Mouse (Mus musculus) right cerebral cortex, postnatal 4 days (tissue): ENCODE data around the gene Negr1.

Experiments used
- DNase-seq: peaks from one replicate; pipeline ENCODE4 v3.0.0-alpha.2; 2022

The Negr1 gene

GRCm38 (mm10) chr3:157146124-157146855, 584.7 kb downstream of the Negr1 start:
- DNase-seq = no peak

GRCm38 (mm10) chr3:157154902-157155301, 593.3 kb downstream of the Negr1 start:
- DNase-seq = no peak

- no peak for DNase-seq
Observed at GRCm38 (mm10) chr3:157155513-157155912, 593.9 kb downstream of the Negr1 start.

DNA sequence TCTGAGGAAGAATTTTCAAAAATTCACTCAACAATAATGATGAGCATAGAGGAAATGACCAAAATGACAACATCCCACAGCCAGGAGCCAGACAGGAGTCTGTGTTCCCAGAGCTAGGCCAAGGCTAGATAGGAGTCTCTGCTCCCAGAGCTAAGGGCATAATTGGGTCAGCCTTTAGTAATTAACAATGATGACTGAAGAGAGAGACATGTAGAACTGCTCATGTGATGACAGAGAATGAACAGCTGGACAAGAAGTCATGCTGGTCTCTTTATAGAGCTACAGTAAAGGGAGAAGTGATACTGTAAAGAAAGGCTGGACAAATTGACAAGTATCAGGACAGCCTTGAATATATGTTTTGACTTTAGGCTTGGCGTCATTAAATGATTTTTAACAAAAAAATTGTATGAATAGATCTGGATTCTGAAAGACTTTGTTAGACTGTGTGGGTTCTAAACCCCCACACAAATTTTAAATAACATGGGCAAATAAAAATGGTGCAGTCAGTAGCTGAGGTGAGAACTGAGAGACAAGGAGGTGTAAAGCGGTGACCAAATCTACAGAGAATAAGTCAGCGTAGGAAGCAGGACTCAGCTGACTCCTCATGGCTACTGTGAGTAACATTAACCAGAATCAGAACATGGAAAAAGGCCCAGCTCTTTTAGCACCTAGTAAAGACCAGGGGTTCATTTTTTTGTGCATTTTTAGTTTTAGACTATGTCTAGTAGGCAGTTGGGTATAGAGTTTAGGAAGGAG, 603.4 kb downstream of the Negr1 start:
- DNase-seq = no peak

DNA sequence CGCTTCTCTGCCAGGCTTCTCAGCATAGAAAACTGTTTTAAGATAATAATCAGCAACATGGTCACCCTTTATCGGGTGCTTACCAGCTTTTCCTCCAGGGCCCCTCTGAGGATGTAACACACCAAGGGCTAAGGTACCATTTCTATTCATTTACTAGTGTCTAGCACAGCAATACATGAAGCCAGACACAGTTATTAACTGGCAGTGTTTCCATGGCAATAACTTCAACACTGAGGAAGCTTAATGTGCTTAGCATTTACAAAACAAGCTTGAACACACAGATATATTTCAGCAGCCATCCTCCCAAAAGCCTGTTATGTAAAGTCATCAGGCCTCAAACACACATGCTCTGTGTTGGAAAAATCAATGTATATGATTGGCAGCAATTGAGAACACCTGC, 620.4 kb downstream of the Negr1 start:
- DNase-seq = no peak

GRCm38 (mm10) chr3:157188939-157189725, 627.5 kb downstream of the Negr1 start:
- DNase-seq = no peak

DNA sequence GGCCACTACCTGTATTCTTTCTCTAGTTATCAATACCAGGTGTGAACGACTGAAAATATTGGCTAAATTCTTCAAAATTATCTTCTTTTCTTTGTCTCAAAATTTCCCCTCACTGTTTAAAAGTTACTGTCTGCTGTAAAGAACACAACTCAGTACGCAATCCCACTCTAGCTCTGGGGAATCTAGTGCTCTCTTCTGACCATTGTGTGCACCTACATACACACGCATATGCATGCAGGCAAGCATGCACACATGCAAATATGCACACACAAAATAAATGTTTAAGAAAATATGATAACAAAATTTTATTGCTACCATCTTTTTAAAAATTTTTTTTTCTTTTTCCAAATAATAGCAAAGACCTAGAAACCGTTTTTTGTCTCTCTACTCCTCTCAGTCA, 628.2 kb downstream of the Negr1 start:
- DNase-seq = no peak

GRCm38 (mm10) chr3:157190551-157190950, 629.0 kb downstream of the Negr1 start:
- DNase-seq = no peak

GRCm38 (mm10) chr3:157192021-157192420, 630.4 kb downstream of the Negr1 start:
- no peak for DNase-seq

- no peak for DNase-seq
Observed at GRCm38 (mm10) chr3:157193141-157193540, 631.5 kb downstream of the Negr1 start.

DNA sequence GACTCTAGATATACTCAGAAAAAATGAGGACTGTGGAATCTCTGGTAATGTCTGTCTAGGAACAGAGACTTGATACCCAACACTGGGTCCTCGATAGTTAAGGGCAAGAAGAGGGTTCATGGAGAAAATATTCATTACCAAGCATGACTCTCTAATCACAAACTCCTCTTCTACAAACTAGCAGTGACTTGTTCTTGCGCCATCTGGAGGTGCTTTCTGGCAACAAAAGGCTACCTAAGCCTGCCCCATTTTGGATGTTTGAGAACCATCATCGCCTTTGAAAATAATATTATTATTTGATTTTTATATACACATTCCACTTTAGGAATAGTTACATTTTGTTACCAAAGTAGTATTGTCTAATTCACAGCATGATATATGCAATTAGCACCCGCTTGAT, 637.1 kb downstream of the Negr1 start:
- DNase-seq = no peak

DNA sequence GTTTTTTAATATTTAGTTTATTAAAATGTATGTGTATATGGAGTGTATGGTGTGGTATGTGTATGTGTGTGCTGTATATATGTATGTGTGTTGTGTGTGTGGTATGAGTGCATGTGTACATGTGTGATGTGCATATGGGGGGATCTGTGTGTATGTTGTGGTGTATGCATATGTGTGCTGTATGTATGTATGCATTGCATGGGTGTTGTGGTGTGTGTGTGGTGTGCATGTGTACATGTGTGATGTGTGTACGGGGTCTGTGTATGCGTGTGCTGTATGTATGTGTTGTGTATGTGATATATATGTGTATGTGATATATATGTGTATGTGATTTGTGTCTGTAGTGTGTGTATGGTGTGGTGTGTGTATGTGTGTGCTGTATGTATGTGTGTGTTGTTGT, 640.1 kb downstream of the Negr1 start:
- no peak for DNase-seq

DNA sequence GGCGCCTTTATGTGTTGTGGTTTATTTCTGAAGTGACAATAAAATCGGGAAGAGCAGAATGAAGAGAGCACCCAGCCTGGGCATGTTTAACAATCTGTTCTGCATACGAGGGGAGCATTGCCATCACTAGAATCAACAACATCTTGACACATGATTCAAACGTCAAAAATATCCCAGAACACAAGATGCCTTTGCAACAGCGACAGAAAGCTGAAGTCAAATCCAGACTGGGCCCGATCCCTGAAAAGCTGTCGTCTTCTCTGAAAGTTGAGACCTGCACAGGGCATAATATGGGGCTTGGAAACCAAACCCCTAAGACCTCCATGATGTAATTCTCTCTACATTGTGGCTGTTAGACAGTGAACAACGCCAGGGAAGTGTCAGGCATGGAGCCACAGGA, 642.0 kb downstream of the Negr1 start:
- DNase-seq = no peak

DNA sequence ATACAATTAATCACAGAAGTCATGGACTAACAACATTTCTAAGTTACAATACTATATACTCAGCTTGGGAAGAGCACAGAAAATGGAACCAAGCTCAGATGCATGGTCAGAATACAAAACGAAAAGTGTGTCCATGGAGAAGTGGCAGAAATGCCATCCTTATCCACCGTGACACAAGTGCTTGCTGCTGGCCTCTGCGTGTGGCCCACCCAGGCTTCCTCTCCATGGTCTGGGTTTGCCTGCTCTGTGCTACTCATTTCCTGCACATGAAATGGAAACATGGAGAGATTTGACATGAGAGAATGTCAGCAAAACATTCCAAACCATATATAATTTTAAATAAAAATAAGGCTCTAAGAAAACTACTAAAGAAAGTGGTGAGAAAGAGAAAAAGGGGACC, 645.2 kb downstream of the Negr1 start:
- no peak for DNase-seq

DNA sequence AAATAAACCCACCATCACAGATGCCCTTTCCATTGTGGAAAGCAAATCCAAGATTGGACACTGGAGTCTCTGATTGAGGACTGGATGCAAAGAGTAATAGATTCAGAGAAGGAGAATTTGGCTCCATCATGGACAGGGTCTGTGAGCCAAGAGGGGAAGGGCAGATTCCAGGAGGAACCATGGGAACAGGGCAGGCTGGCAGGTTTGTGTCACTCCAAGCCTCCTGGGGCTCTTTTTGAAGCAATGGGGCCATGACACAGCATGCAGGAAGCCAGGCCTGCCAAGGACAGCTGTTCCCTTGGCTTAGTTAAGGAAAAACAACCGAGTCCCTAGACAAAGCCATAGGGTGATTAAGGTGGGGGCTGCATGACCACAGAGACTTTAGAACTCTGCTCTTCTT, 647.4 kb downstream of the Negr1 start:
- no peak for DNase-seq

- DNase-seq = no peak
Observed at GRCm38 (mm10) chr3:157209386-157209785, 647.8 kb downstream of the Negr1 start.

DNA sequence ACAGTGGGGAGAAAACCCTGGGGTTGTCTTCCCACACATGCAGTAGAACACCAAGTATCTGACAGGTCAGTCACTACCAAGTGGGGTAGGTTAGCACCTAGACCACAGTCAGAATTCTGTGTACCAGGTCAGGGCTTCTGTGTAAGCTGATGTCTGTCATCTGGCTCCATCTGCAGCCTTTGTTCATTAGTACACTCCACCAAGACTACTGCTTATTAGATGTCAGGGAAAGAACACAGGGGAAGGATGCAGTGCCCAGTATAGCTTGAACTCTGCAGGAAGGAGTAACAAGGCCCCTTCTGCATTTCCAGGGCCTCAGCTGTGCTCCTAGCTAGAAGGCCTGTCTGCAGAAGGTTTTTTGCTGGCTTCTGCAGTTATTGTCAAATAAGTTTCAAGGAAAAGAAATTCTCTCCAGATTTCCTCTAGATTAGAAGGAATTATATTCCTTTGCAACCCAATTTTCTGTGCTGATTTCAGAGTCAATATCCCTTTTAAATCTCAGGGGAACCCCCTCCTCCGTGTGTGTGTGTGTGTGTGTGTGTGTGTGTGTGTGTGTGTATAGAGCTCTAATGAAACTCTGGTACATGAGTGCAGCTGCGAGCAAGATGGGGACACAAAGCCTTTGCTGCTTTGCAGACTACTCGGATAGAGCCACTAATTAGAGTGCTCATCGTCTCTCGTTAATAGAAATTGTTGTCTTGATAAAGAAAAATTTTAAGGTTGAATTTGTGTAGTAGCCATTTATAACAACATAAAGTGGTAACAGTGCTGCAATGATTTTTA, 654.5 kb downstream of the Negr1 start:
- no peak for DNase-seq

DNA sequence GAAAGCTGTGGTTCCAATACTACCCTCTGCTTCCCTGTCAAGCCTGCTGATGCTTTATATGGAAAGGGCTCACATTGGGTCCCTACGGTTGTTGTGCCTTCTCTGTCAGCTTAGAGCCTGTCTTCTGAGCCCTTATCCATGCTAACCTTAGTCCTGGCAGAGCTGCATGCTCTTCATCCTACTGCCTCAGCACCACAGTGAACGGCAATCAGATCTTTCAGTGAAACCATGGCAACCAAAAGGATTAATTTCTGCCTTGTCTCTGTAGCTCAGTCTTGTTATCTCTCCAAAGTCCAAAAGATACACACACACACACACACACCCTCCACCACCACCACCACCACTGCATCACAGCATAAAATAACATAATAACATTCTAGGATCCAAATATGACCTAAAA, 656.2 kb downstream of the Negr1 start:
- no peak for DNase-seq

DNA sequence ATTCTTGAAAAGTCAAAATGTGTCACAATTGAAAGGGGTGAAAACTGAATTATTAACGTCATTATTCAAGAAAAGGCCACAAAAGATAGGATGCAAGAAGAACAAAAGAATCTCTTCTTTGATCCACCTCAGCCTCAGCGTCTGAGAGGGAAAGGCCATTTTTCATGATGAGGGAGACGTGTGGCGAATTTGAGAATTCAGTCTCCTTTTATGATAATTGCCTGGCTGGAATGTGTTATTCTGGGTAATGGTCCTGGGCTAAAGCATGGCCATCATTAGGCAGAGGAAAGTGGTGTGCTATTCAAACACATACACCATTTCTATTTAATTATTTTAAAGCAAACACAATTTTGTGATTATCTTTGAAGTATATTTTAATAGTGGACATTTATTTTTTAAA, 663.3 kb downstream of the Negr1 start:
- DNase-seq = no peak

GRCm38 (mm10) chr3:157232723-157233122, 671.1 kb downstream of the Negr1 start:
- peak; percentile 11 for DNase-seq

DNA sequence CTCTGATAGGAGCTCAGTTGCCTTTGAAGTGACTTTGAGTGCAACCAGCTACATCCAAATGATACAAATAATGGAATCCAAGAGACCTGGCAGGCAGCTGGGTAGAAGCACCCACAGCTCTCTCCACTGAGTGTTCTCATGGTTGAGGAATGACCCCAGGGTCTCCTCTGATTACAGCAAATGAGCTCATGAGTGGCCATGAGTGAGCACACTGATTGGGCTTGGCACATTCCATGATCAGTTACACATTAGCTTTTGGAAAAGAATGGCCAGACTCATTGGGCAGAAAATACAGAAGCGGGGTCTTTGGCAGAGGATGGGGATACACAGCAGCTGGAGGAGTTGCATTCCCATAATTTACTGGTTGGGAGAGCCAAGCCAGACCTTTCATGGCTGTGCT, 678.6 kb downstream of the Negr1 start:
- no peak for DNase-seq

DNA sequence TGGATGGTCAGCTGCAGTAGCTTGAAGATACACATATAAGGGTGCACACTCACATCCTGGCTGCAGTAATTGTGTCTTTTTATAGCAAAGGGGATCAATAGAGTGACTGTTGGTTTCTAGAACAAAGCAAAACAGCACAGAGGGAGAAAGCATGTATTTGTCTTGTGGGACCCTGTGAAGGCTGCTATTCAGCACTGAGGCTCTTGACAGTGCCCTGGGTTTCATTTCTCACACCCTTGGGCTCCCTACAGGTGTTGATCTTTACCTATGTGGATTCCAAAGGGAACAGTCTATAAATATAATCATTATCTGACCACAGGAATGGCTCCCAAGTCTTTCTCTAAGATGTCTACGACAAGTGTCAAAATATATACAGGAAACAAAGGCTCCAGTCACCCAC, 693.9 kb downstream of the Negr1 start:
- no peak for DNase-seq

DNA sequence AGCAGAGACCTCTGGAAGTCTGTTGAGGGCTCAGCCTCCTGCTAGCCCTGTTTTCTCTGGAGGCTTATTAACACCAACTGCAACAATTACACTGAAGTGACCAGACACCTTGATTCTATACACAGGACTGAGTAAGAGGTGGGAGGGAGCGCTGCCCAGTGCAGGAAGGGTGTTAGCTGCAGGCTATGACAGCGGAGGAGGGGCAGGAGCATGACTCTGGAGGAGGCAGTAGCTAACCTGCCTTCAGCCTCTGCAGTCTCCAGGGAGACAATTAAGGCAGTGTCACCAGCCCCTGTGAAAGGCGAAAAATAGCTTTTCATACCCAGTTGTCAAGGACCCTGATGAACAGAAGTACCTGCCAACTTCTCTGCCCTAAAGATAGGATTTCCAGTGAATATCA, 694.3 kb downstream of the Negr1 start:
- DNase-seq = no peak
